Mouse (Mus musculus): ENCODE measurements around the gene Prrxl1. TPM values are rescaled to one million over a fixed set of nuclear protein-coding genes. Genes with fewer than 3 reads are reported as not detected.

Prrxl1 gene
- total RNA-seq, 2 experiments from 2014 or later = not detected

GRCm38 (mm10) chr14:32698556-32698955 is 99.3 kb downstream of the Prrxl1 start:
- intact Hi-C loops (cut with DNase I) = no loop called here
- DNase-seq = no peak

Other genes with a start within 250 kb of the Prrxl1 start
- gene 1700024G13Rik, start 211.0 kb upstream of the Prrxl1 start, total RNA-seq (2021) = not detected
- not detected for gene Slc18a3, start 134.6 kb upstream of the Prrxl1 start, total RNA-seq (2021)
- not detected for gene Chat, start 133.4 kb upstream of the Prrxl1 start, total RNA-seq (2021)
- gene Ercc6, start 85.9 kb upstream of the Prrxl1 start, total RNA-seq (2021) = 1 to 10 TPM; 7.0 to 7.3 TPM
- 10 to 100 TPM; 59.4 to 74.8 TPM for gene 3425401B19Rik, start 85.9 kb downstream of the Prrxl1 start, total RNA-seq (2021)
- under 1 TPM; 0.50 to 0.99 TPM for gene Tmem273, start 186.6 kb downstream of the Prrxl1 start, total RNA-seq (2021)
- gene Fam170b, start 234.6 kb downstream of the Prrxl1 start, total RNA-seq (2021) = not detected